ENCODE assay signal across 8 mouse cellular contexts in the genomic region with DNA sequence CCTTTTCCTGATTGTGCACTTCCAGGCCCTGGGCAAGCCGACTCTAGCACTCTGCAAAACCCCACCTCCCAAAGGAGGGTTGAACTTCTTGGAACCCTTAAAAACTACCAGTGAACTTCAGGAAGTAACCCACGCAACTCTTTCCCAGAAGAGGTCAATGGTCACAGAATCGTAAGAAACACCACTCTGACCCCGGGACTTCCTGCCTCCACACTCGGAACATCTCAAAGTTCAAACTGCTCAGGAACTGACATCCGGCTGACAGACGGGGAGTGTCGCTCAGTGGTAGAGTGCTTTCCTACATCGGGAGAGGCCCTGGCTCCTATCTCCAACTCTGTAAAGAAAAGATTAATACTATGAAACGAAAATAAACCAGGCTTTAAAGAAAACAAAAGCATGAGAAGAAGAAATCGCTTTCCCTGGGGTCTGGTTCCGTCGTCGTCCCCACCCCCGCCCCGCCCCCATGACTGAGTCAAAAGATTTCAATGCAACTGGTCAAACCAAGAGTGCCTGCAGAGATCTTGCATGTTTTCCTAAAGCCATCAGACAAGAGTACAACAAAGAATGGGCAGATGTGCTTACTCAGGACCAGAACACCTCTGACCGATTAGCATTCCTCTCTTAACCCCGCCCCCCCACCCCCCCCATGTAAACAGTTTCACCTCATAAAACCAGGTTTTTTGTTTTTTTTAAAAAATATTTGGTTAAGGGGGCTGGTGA. TPM values are rescaled to one million over a fixed set of nuclear protein-coding genes. Genes with fewer than 3 reads are reported as not detected.
DNase-seq lines count a peak whose midpoint lies in the region; ATAC-seq and TF ChIP-seq lines count a peak whose summit lies in the region.

No protein-coding gene starts in this region.

- peak overlapping the region; percentile 11; the same call in 1 of the 2 replicates for H3K4me3 ChIP-seq in layer of hippocampus, adult 2 months
- H3K4me3 ChIP-seq in embryonic facial prominence, embryonic 12.5 days: 0 out of 2 replicates have a peak overlapping the region, but pooled peaks have one; percentile 2
- H3K4me3 ChIP-seq in intestine, embryonic 14.5 days (ENCODE audit: low read depth, low read length): peak overlapping the region; percentile 21; the same call in 1 of the 2 replicates
- H3K4me3 ChIP-seq in liver, postnatal 0 days (ENCODE audit: low read depth, low read length): peak overlapping the region; percentile 28

- H3K9me3 ChIP-seq in embryonic facial prominence, embryonic 12.5 days: no peaks in the 10 kb centered on the region
- H3K9me3 ChIP-seq in intestine, embryonic 14.5 days (ENCODE audit: control insufficient read depth, low read length): no peaks in the 10 kb centered on the region
- no peaks in the 10 kb centered on the region for H3K9me3 ChIP-seq in liver, postnatal 0 days (ENCODE audit: low read length)

- WGBS in embryonic facial prominence, embryonic 12.5 days: 24% methylated on average over 18 of the region's 18 CpGs
- 20% methylated on average over 18 of the region's 18 CpGs for WGBS in intestine, embryonic 14.5 days
- 8% methylated on average over 18 of the region's 18 CpGs for WGBS in liver, postnatal 0 days (ENCODE audit: insufficient replicate concordance)

- H3K27ac ChIP-seq in layer of hippocampus, adult 2 months: no peak overlapping the region
- H3K27ac ChIP-seq in embryonic facial prominence, embryonic 12.5 days: no peak overlapping the region
- peak overlapping the region; percentile 17; the same call in 1 of the 2 replicates for H3K27ac ChIP-seq in intestine, embryonic 14.5 days (ENCODE audit: low read depth)
- H3K27ac ChIP-seq in liver, postnatal 0 days (ENCODE audit: low read depth): peak overlapping the region; percentile 79

- H3K36me3 ChIP-seq in embryonic facial prominence, embryonic 12.5 days: no peaks in the 10 kb centered on the region
- H3K36me3 ChIP-seq in intestine, embryonic 14.5 days (ENCODE audit: control insufficient read depth, insufficient read depth, low read length): no peaks in the 10 kb centered on the region
- H3K36me3 ChIP-seq in liver, postnatal 0 days (replicated peaks; ENCODE audit: insufficient read depth, low read length): no peaks in the 10 kb centered on the region

- DNase-seq in layer of hippocampus, adult 2 months (ENCODE audit: low spot score in 2 of 2): no peak
- no peak for DNase-seq in layer of hippocampus, postnatal 36 days
- no peak for DNase-seq in intestine, embryonic 14.5 days (ENCODE audit: low spot score)
- peak; percentile 59 for DNase-seq in liver, postnatal 0 days
- peak; percentile 64 for DNase-seq in thymus, postnatal 14 days
- DNase-seq in layer of hippocampus, postnatal 25 days (ENCODE audit: extremely low spot score in 1 of 2, low spot score in 1 of 2): no peak
- no peak for DNase-seq in frontal cortex, postnatal 25 days (ENCODE audit: low spot score in 2 of 2)

- no peak for ATAC-seq in embryonic facial prominence, embryonic 12.5 days (ENCODE audit: insufficient number of reproducible peaks, insufficient read depth, low FRiP score, low TSS enrichment)
- ATAC-seq in intestine, embryonic 14.5 days (replicated peaks; ENCODE audit: low FRiP score, low TSS enrichment, low read depth): no peak; the same call in 1 of the 2 replicates
- ATAC-seq in liver, postnatal 0 days: peak; percentile 57

- no peak overlapping the region for H3K9ac ChIP-seq in embryonic facial prominence, embryonic 12.5 days
- no peak overlapping the region for H3K9ac ChIP-seq in intestine, embryonic 14.5 days (ENCODE audit: low read length)
- peak overlapping the region; percentile 44; the same call in 1 of the 2 replicates for H3K9ac ChIP-seq in liver, postnatal 0 days (replicated peaks)

- no peak for TF ChIP-seq CTCF in layer of hippocampus, adult 2 months (conservative IDR thresholded peaks at IDR 0.05)
- no peak for TF ChIP-seq CTCF in liver, postnatal 0 days (IDR thresholded peaks at IDR 0.05; ENCODE audit: low read depth)

- TF ChIP-seq EP300 in liver, postnatal 0 days (IDR thresholded peaks at IDR 0.05; ENCODE audit: low read depth): peak; percentile 82

- peak overlapping the region; percentile 33 for H3K4me2 ChIP-seq in embryonic facial prominence, embryonic 12.5 days (replicated peaks)
- H3K4me2 ChIP-seq in intestine, embryonic 14.5 days (ENCODE audit: low read length): peak overlapping the region; percentile 43
- H3K4me2 ChIP-seq in liver, postnatal 0 days (ENCODE audit: low read depth, low read length): peak overlapping the region; percentile 70

- H3K27me3 ChIP-seq in embryonic facial prominence, embryonic 12.5 days: no peaks in the 10 kb centered on the region
- no peaks in the 10 kb centered on the region for H3K27me3 ChIP-seq in intestine, embryonic 14.5 days (replicated peaks; ENCODE audit: control insufficient read depth, insufficient read depth, low read length)
- H3K27me3 ChIP-seq in liver, postnatal 0 days (ENCODE audit: insufficient read depth, low read length): no peaks in the 10 kb centered on the region

- H3K4me1 ChIP-seq in embryonic facial prominence, embryonic 12.5 days: no peaks in the 10 kb centered on the region
- no peaks in the 10 kb centered on the region for H3K4me1 ChIP-seq in intestine, embryonic 14.5 days (replicated peaks; ENCODE audit: control insufficient read depth, insufficient read depth, low read length)
- H3K4me1 ChIP-seq in liver, postnatal 0 days (ENCODE audit: insufficient read depth): peaks cover 49% of the 10 kb centered on the region

RNA-seq across cellular contexts. Expression of gene Xbp1, which starts 14.4 kb away (rescaled TPM):
- total RNA-seq in layer of hippocampus, adult 2 months (2021): 10 to 100 TPM; 87.6 to 94.5 TPM
- 100 to 1,000 TPM; 109 to 139 TPM for total RNA-seq in layer of hippocampus, postnatal 36 days (2021)
- 152 and 160 TPM in 2 replicates for polyA plus RNA-seq in embryonic facial prominence, embryonic 12.5 days (2016; fragmentation: Nextera tagmentation; extraction: Ambion mirVana)
- polyA plus RNA-seq in intestine, embryonic 14.5 days (2014; fragmentation: Nextera tagmentation; extraction: Ambion mirVana): 168 and 202 TPM in 2 replicates
- 119 and 137 TPM in 2 replicates for polyA plus RNA-seq in liver, postnatal 0 days (2015; fragmentation: Nextera tagmentation; extraction: Ambion mirVana)
- 10 to 100 TPM; 67.6 to 97.3 TPM for total RNA-seq in layer of hippocampus, postnatal 25 days (2021)

RNA-seq across cellular contexts. Expression of gene Ccdc117, which starts 36.0 kb away (rescaled TPM):
- 10 to 100 TPM; 11.8 to 13.9 TPM for total RNA-seq in layer of hippocampus, adult 2 months (2021)
- 10 to 100 TPM; 18.0 to 19.1 TPM for total RNA-seq in layer of hippocampus, postnatal 36 days (2021)
- 26.5 and 29.6 TPM in 2 replicates for polyA plus RNA-seq in embryonic facial prominence, embryonic 12.5 days (2016; fragmentation: Nextera tagmentation; extraction: Ambion mirVana)
- polyA plus RNA-seq in intestine, embryonic 14.5 days (2014; fragmentation: Nextera tagmentation; extraction: Ambion mirVana): 16.8 and 17.3 TPM in 2 replicates
- 5.5 and 6.0 TPM in 2 replicates for polyA plus RNA-seq in liver, postnatal 0 days (2015; fragmentation: Nextera tagmentation; extraction: Ambion mirVana)
- 10 to 100 TPM; 11.0 to 17.2 TPM for total RNA-seq in layer of hippocampus, postnatal 25 days (2021)

Comparison
In these comparisons a context has a peak if more than half of its experiments do, and no peak if none do; other contexts are left out.
1. DNase-seq: peak in liver, postnatal 0 days (single experiment) and thymus, postnatal 14 days (single experiment); none in layer of hippocampus, adult 2 months (0 of 2), layer of hippocampus, postnatal 36 days (0 of 2), intestine, embryonic 14.5 days (single experiment), layer of hippocampus, postnatal 25 days (0 of 2) and frontal cortex, postnatal 25 days (0 of 2).
2. H3K27ac ChIP-seq: peak in intestine, embryonic 14.5 days (single experiment) and liver, postnatal 0 days (single experiment); none in layer of hippocampus, adult 2 months (single experiment) and embryonic facial prominence, embryonic 12.5 days (single experiment).
3. Peak in every context shown above with its lines, with median percentiles within 50 percentile points of each other: H3K4me3 ChIP-seq and H3K4me2 ChIP-seq.